Mouse (Mus musculus) layer of hippocampus, adult 18-20 months (tissue): ENCODE results near the gene Mapkapk5. TPM values are rescaled to one million over a fixed set of nuclear protein-coding genes. Genes with fewer than 3 reads are reported as not detected.
"Not testable (repeated sequence)": the region's sequence is repeated elsewhere in the genome, so short reads cannot be mapped to it uniquely, and the experiment has no call there.

Source experiments
- DNase-seq, 2 experiments: peaks; one replicate each; pipeline ENCODE4 v3.0.0; 2022; ENCODE audit warnings: low spot score in 2 of 2
- total RNA-seq, 2 experiments: library from RNA; stranded (reverse); gene quantifications; 2 replicates each; pipeline ENCODE4 v1.2.3; 2021

Mapkapk5 gene
- total RNA-seq, 2 experiments from 2014 or later: 59.6 to 63.1 TPM

GRCm38 (mm10) chr5:121503231-121503630 lies 42.5 kb downstream of the Mapkapk5 start, which contains the start of gene Adam1b:
Gene Adam1b (minus strand): TSS chr5:121503435.
- DNase-seq: no peak

- not testable (repeated sequence) for DNase-seq
Observed at GRCm38 (mm10) chr5:121501424-121501996, 44.2 kb downstream of the Mapkapk5 start.

- no peak for DNase-seq
Observed at GRCm38 (mm10) chr5:121500719-121501118, 45.0 kb downstream of the Mapkapk5 start.

DNA sequence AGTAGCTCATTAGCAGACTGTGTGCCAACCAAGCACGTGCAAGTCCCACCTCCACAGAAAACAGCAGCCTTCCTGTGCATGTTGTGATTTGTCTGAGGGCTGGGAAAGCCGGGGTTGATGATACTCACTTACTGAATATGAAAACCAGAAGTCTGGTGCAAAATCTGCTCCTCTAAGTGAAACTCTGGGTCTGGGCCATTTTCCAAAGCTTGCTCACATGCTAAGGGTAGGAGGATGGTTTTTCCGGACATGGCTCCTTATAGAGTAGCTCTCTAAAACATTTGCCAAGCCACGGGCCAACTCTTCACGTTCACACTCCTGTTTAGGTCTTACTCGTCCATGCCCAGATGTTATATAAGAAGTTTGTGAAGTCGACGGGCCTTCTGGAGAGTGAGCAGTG lies 52.4 kb downstream of the Mapkapk5 start:
- DNase-seq: peak; percentile 38 to 66

DNA sequence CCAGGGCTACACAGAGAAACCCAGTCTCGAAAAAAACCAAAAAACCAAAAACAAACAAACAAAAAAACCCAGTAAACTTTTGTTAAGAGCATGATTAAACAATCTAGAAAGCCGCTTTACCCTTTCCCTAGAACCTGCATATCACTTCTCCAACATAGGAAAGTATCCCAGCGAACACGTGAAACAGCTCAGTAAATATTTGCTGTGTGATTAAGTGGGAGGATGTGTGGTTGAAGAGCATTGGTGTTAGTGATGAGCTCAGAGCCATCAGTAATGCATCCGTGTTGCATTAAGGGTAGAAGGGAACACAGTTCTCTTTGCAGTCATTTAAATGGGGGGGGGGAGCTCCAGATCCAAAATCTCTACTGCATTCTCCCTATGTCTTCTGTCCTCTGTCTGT lies 60.9 kb downstream of the Mapkapk5 start:
- no peak for DNase-seq

DNA sequence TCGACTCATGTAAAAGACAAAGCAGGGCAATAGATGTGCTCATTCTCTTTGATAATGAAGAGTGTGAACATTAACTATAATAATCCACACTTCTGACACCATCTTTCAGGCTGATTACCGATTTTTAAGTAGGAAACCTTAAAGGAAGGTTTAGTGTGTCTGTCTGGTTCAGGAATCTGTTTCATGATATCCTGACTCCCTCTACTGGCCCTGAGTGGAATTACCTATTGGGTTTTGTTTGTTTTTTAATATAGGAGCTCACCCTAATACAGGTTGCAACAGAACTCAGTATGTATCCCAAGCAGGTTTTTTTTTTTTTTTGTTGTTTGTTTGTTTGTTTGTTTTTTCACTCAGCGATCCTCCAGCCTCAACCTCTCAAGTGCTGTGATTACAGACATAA lies 68.0 kb downstream of the Mapkapk5 start:
- peak in 1 of 2 experiments; percentile 81 for DNase-seq

GRCm38 (mm10) chr5:121476040-121476439 lies 69.7 kb downstream of the Mapkapk5 start:
- no peak for DNase-seq

Other genes starting within 250 kb of the Mapkapk5 start
- 10 to 100 TPM; 73.2 to 74.7 TPM for gene Trafd1, start 160.3 kb downstream of the Mapkapk5 start, total RNA-seq
- gene Naa25, start 148.0 kb downstream of the Mapkapk5 start, total RNA-seq: 10 to 100 TPM; 39.4 to 39.8 TPM
- gene Tmem116, start 94.0 kb downstream of the Mapkapk5 start, total RNA-seq: 1 to 10 TPM; 8.4 to 8.9 TPM
- 100 to 1,000 TPM; 140 to 150 TPM for gene Erp29, start 93.4 kb downstream of the Mapkapk5 start, total RNA-seq
- under 1 TPM in 1 of 2 experiments, not detected in 1; 0.10 TPM for gene Adam1b, start 42.5 kb downstream of the Mapkapk5 start, total RNA-seq
- gene Adam1a, start 423 bp downstream of the Mapkapk5 start, total RNA-seq: 10 to 100 TPM; 17.0 to 19.6 TPM
- not detected for gene Gm42878, start 423 bp downstream of the Mapkapk5 start, total RNA-seq
- 100 to 1,000 TPM; 136 to 161 TPM for gene Aldh2, start 47.9 kb upstream of the Mapkapk5 start, total RNA-seq
- gene Acad12, start 73.0 kb upstream of the Mapkapk5 start, total RNA-seq: 1 to 10 TPM; 6.1 to 6.8 TPM
- 1 to 10 TPM; 3.7 to 5.8 TPM for gene Acad10, start 114.6 kb upstream of the Mapkapk5 start, total RNA-seq
- 10 to 100 TPM; 67.4 to 67.7 TPM for gene Brap, start 114.7 kb upstream of the Mapkapk5 start, total RNA-seq
- gene Atxn2, start 165.4 kb upstream of the Mapkapk5 start, total RNA-seq: 100 to 1,000 TPM; 212 to 241 TPM